Comparison of ENCODE assay signal across 12 mouse cellular contexts in genomic region chr13:41257851-41258250, GRCm38 (mm10). TPM values are rescaled to one million over a fixed set of nuclear protein-coding genes. Genes with fewer than 3 reads are reported as not detected.
"Had no signal": no experiment of that assay in that cellular context is flagged by ENCODE, and none has a peak within 500 bp of the region (broad histone marks: within the 10 kb centered on the region; RNA-seq: fewer than 3 reads in every experiment).

No protein-coding gene starts in this region.

- ATAC-seq: midbrain, embryonic 16.5 days had no signal

- DNase-seq: lung, adult 18-20 months; lung, embryonic 14.5 days; lung, postnatal 10 days; lung, postnatal 4 days; midbrain, embryonic 14.5 days; right cerebral cortex, postnatal 14 days; thymus, adult 2 months; thymus, postnatal 25 days; thymus, postnatal 4 days had no signal

RNA-seq across cellular contexts. Expression of gene Gm17364, which starts 15.9 kb away (rescaled TPM):
- total RNA-seq: megakaryocyte, adult 5-6 weeks; megakaryocyte-erythroid progenitor cell, adult 5-6 weeks had no signal

RNA-seq across cellular contexts. Expression of gene Elovl2, which starts 37.6 kb away (rescaled TPM):
- total RNA-seq: megakaryocyte, adult 5-6 weeks; megakaryocyte-erythroid progenitor cell, adult 5-6 weeks had no signal
